Comparison of ENCODE assay signal across 8 mouse cellular contexts in the genomic region with DNA sequence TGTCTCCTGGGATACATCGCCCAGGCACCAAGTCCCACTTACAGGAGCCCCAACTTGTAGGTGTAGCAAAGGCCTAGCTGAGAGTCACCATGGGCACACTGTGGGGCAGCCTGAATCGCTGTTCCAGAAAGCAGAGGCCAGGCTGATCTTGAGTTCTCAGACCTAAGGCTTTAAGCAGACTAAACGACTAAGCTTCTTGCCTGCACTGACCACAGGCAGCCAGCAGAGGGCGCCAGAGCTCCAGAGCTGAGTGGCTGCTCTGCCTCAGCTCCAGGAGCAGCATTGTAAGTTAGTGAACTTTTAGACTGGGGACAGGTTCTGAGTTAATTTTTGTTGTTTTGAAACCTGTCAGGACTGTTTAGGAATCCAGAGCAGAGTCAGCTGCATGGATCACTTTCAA. TPM values are rescaled to one million over a fixed set of nuclear protein-coding genes. Genes with fewer than 3 reads are reported as not detected.
DNase-seq lines count a peak whose midpoint lies in the region; ATAC-seq and TF ChIP-seq lines count a peak whose summit lies in the region.

No protein-coding gene starts in this region.

- peak; percentile 70 for ATAC-seq in erythroblast, adult 5-6 weeks (replicated peaks; ENCODE audit: low FRiP score, poor library complexity, severe bottlenecking)
- no peak for ATAC-seq in inflammation-experienced regulatory T-cells, adult 6 months

- DNase-seq in ES-E14 (ENCODE audit: low read depth, low spot score) = peak; percentile 63
- DNase-seq in heart, postnatal 4 days = peak; percentile 85
- peak; percentile 69 to 84 for DNase-seq in layer of hippocampus, postnatal 25 days (ENCODE audit: extremely low spot score in 1 of 2, low spot score in 1 of 2)
- peak; percentile 83 for DNase-seq in mesoderm, embryonic 11.5 days (ENCODE audit: low read depth, low spot score)
- DNase-seq in skeletal muscle tissue, adult 2 months (ENCODE audit: low read depth, low spot score) = peak; percentile 84

- TF ChIP-seq CTCF in bone marrow macrophage, adult 2 months (IDR thresholded peaks at IDR 0.05; ENCODE audit: low read depth, low read length) = peak; percentile 99

- no peaks in the 10 kb centered on the region for H3K9me3 ChIP-seq in ES-E14 (ENCODE audit: control insufficient read depth, insufficient read depth, low read depth, low read length)

- H3K36me3 ChIP-seq in ES-E14 (ENCODE audit: control insufficient read depth, insufficient read depth, low read length, poor library complexity, severe bottlenecking) = peaks cover 3% of the 10 kb centered on the region; the same call in 1 of the 2 replicates

- no peak overlapping the region for H3K27ac ChIP-seq in ES-E14 (ENCODE audit: insufficient read depth, low read depth, low read length, poor library complexity, severe bottlenecking)
- H3K27ac ChIP-seq in bone marrow macrophage, adult 2 months (ENCODE audit: insufficient read depth, low read depth, low read length) = no peak overlapping the region

- peaks cover 0 to 5% of the 10 kb centered on the region in 2 experiments; a peak in 1 of 4 replicates for H3K4me1 ChIP-seq in ES-E14 (ENCODE audit: control insufficient read depth in 2 of 2, insufficient read depth in 2 of 2, low read length in 2 of 2, poor library complexity in 1 of 2)
- no peaks in the 10 kb centered on the region for H3K4me1 ChIP-seq in bone marrow macrophage, adult 2 months (ENCODE audit: control insufficient read depth, insufficient read depth, low read length)

- in situ Hi-C loops in ES-E14 (cut with MboI; ENCODE audit: low sequenced_read_pairs in 2 of 2, unreplicated experiment in 2 of 2) = loop anchor here in 1 of 2 experiments (10.0 kb wide), 2 partner anchors 119 to 259 kb away; no protein-coding TSS in a partner anchor

- TF ChIP-seq POLR2A in bone marrow macrophage, adult 2 months (IDR thresholded peaks at IDR 0.05; ENCODE audit: borderline replicate concordance, low read depth, low read length) = no peak

- H3K9ac ChIP-seq in ES-E14 (ENCODE audit: insufficient read depth, low read depth, low read length, poor library complexity, severe bottlenecking) = no peak overlapping the region

- H3K4me3 ChIP-seq in ES-E14 (ENCODE audit: insufficient read depth in 1 of 2, low read depth in 1 of 2, low read length in 2 of 2, poor library complexity in 1 of 2, severe bottlenecking in 1 of 2) = no peak overlapping the region
- no peak overlapping the region for H3K4me3 ChIP-seq in bone marrow macrophage, adult 2 months (ENCODE audit: insufficient read depth, low read length)

TF ChIP-seq in ES-E14, 5 proteins besides CTCF, POLR2A, EP300 and RAD21:
- no peak for TF ChIP-seq MAFK (IDR thresholded peaks at IDR 0.05; ENCODE audit: insufficient read depth, low read depth, low read length)
- no peak for TF ChIP-seq HCFC1 (IDR thresholded peaks at IDR 0.05; ENCODE audit: borderline replicate concordance, insufficient read depth, low read length)
- no peak for TF ChIP-seq CHD2 (IDR thresholded peaks at IDR 0.05; ENCODE audit: low read depth, low read length)
- peak; percentile 95 for TF ChIP-seq ZC3H11A (IDR thresholded peaks at IDR 0.05; ENCODE audit: borderline replicate concordance, low read depth, low read length)
- TF ChIP-seq ZNF384 (IDR thresholded peaks at IDR 0.05; ENCODE audit: low read depth, low read length) = no peak
TF ChIP-seq in ES-E14: peak in this region for 1.

RNA-seq across cellular contexts. Expression of gene Acox3, which starts 12.9 kb away (rescaled TPM):
- total RNA-seq in ES-E14 (2012; rRNA removed) = 7.2 and 9.1 TPM in 2 replicates
- polyA plus RNA-seq in bone marrow macrophage, adult 2 months (2012; ENCODE audit: insufficient read depth, insufficient read length, missing spikeins) = 86.6 and 110 TPM in 2 replicates
- 14.2 and 22.1 TPM in 2 replicates for total RNA-seq in erythroblast, adult 5-6 weeks (2015; ENCODE audit: low replicate concordance)
- total RNA-seq in erythroblast, adult 5-6 weeks (2017; ENCODE audit: low replicate concordance) = 7.4 and 14.2 TPM in 2 replicates
- total RNA-seq in heart, postnatal 4 days (2021) = 10 to 100 TPM; 20.8 to 23.6 TPM
- 10 to 100 TPM; 25.2 to 32.2 TPM for total RNA-seq in layer of hippocampus, postnatal 25 days (2021)
- 10 to 100 TPM; 20.1 to 25.4 (median 23.4) TPM for polyA plus RNA-seq in inflammation-experienced regulatory T-cells, adult 6 months (2017; shearing (Covaris generic))

RNA-seq across cellular contexts. Expression of gene Trmt44, which starts 20.8 kb away (rescaled TPM):
- total RNA-seq in ES-E14 (2012; rRNA removed) = 14.9 and 15.1 TPM in 2 replicates
- polyA plus RNA-seq in bone marrow macrophage, adult 2 months (2012; ENCODE audit: insufficient read depth, insufficient read length, missing spikeins) = 5.2 and 6.8 TPM in 2 replicates
- total RNA-seq in erythroblast, adult 5-6 weeks (2015; ENCODE audit: low replicate concordance) = 0.42 and 2.1 TPM in 2 replicates
- total RNA-seq in erythroblast, adult 5-6 weeks (2017; ENCODE audit: low replicate concordance) = 2.0 and 4.3 TPM in 2 replicates
- 1 to 10 TPM; 4.1 to 4.6 TPM for total RNA-seq in heart, postnatal 4 days (2021)
- 1 to 10 TPM; 6.1 to 7.1 TPM for total RNA-seq in layer of hippocampus, postnatal 25 days (2021)
- polyA plus RNA-seq in inflammation-experienced regulatory T-cells, adult 6 months (2017; shearing (Covaris generic)) = 1 to 10 TPM; 2.0 to 3.1 (median 2.9) TPM
